Comparison of ENCODE assay signal across 9 mouse cellular contexts in the genomic region with DNA sequence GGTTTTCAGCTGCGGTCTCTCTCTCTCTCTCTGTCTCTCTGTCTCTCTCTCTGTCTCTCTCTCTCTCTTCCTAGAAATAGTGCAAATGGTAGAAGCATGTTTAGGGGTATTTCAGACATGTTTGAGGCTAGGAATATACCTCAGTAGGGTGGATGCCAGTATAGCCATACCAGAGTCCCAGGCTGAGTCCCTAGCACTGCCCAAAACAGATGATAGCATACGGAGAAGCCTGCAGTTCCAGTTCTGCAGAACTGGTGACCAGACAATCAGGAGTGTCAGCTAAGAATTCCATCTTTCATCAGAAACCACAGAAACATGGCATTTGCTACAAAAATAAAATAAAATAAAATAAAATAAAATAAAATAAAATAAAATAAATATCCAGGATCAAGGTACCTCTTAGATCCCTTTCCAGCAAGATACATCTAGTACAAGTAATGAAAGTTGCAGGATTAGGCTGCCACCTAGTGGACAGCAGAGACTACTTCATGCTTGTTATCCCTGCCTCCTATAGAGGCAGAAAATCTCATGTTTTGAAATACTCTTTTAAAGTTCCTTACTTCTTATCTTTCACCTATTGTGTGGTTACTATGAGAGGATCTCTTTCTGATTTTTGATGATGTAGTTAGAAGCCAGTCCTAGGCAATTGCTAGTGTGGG. TPM values are rescaled to one million over a fixed set of nuclear protein-coding genes. Genes with fewer than 3 reads are reported as not detected.
DNase-seq lines count a peak whose midpoint lies in the region; ATAC-seq lines count a peak whose summit lies in the region.
"Had no signal": no experiment of that assay in that cellular context is flagged by ENCODE, and none has a peak within 500 bp of the region (broad histone marks: within the 10 kb centered on the region; RNA-seq: fewer than 3 reads in every experiment).

No protein-coding gene starts in this region.

- H3K4me3 ChIP-seq in heart, embryonic 10.5 days: no peak overlapping the region

- peak; percentile 74 for DNase-seq in heart, adult 8-10 months (ENCODE audit: low spot score)
- DNase-seq in heart, embryonic 10.5 days (ENCODE audit: low spot score): no peak
- peak; percentile 76 for DNase-seq in ZHBTc4 (ENCODE audit: low read depth, low spot score)
- peak; percentile 52 to 60 for DNase-seq in heart, postnatal 36 days
- DNase-seq in kidney, postnatal 4 days: peak; percentile 50 to 61
- peak; percentile 81 for DNase-seq in lung, postnatal 25 days (ENCODE audit: low spot score)
- peak; percentile 25 for DNase-seq in right cerebral cortex, postnatal 25 days

- peak; percentile 88 for ATAC-seq in common myeloid progenitor, adult 5-6 weeks (replicated peaks; ENCODE audit: low read depth, poor library complexity, severe bottlenecking)

- no peaks in the 10 kb centered on the region for H3K27me3 ChIP-seq in heart, embryonic 10.5 days (ENCODE audit: insufficient read depth, poor library complexity, severe bottlenecking)

- 90% methylated on average over 2 of the region's 2 CpGs for WGBS in heart, embryonic 10.5 days

- intact Hi-C loops in heart, postnatal 36 days (cut with DNase I): loop anchor here (1.0 kb wide), 1 partner anchor 50 kb away; no protein-coding TSS in a partner anchor

- no peak overlapping the region for H3K27ac ChIP-seq in heart, embryonic 10.5 days
- H3K27ac ChIP-seq: macrophage had no signal

- H3K36me3 ChIP-seq in heart, embryonic 10.5 days: peaks cover 19% of the 10 kb centered on the region

- H3K4me1 ChIP-seq in heart, embryonic 10.5 days: peaks cover 8% of the 10 kb centered on the region

- H3K9me3 ChIP-seq in heart, embryonic 10.5 days: no peaks in the 10 kb centered on the region

RNA-seq across cellular contexts. Expression of a gene that starts 33.1 kb away (rescaled TPM):
- not detected for total RNA-seq in heart, adult 8-10 months (2022)
- 0.23 and 0.30 TPM in 2 replicates for polyA plus RNA-seq in heart, embryonic 10.5 days (2016; fragmentation: Nextera tagmentation; extraction: Ambion mirVana)
- total RNA-seq in common myeloid progenitor, adult 5-6 weeks (2017): not detected in 2 replicates
- under 1 TPM in 1 of 2 experiments, not detected in 1; 0.25 TPM for total RNA-seq in heart, postnatal 36 days (2021)
- polyA plus RNA-seq: macrophage had no signal

RNA-seq across cellular contexts. Expression of a gene that starts 47.4 kb away (rescaled TPM):
- 10 to 100 TPM; 22.0 to 32.7 (median 25.8) TPM for total RNA-seq in heart, adult 8-10 months (2022)
- 8.2 and 8.8 TPM in 2 replicates for polyA plus RNA-seq in heart, embryonic 10.5 days (2016; fragmentation: Nextera tagmentation; extraction: Ambion mirVana)
- total RNA-seq in common myeloid progenitor, adult 5-6 weeks (2017): 53.2 and 68.3 TPM in 2 replicates
- 10 to 100 TPM; 31.2 to 32.1 TPM for total RNA-seq in heart, postnatal 36 days (2021)

RNA-seq across cellular contexts. Expression of a gene that starts 47.4 kb away (rescaled TPM):
- total RNA-seq in heart, adult 8-10 months (2022): 1 to 10 TPM; 2.2 to 4.1 (median 3.2) TPM
- polyA plus RNA-seq in heart, embryonic 10.5 days (2016; fragmentation: Nextera tagmentation; extraction: Ambion mirVana): 0.83 and 0.86 TPM in 2 replicates
- total RNA-seq in common myeloid progenitor, adult 5-6 weeks (2017): 4.2 and 7.4 TPM in 2 replicates
- total RNA-seq in heart, postnatal 36 days (2021): 1 to 10 TPM; 3.0 to 3.9 TPM
